Mouse (Mus musculus): ENCODE measurements around the gene Irf6. TPM values are rescaled to one million over a fixed set of nuclear protein-coding genes. Genes with fewer than 3 reads are reported as not detected.
A peak's percentile ranks its signal among the peaks of the same experiment; 100 is the strongest.

The Irf6 gene
- 1.9 and 3.1 TPM in 2 replicates for polyA plus RNA-seq (2016; fragmentation: Nextera tagmentation; extraction: Ambion mirVana)

- peaks cover 8% of the 10 kb centered on the region for H3K4me1 ChIP-seq
- H3K9me3 ChIP-seq = no peaks in the 10 kb centered on the region
- H3K36me3 ChIP-seq = no peaks in the 10 kb centered on the region
- H3K27me3 ChIP-seq (replicated peaks) = peaks cover 46% of the 10 kb centered on the region
- under 1% methylated on average over 30 of the region's 30 CpGs for WGBS
- H3K9ac ChIP-seq = peak within 1 kb of the TSS; percentile 26; the same call in 1 of the 2 replicates
- ATAC-seq (ENCODE audit: low FRiP score, low read depth) = peak; percentile 71
- H3K4me2 ChIP-seq (replicated peaks) = peak within 1 kb of the TSS; percentile 54
- H3K4me3 ChIP-seq = peak within 1 kb of the TSS; percentile 26
- H3K27ac ChIP-seq = no peak within 1 kb of the TSS
Observed at GRCm38 (mm10) chr1:193152872-193153271, at the start of gene Irf6. Gene Irf6 (plus strand): TSS chr1:193153111.

- Histone ChIP-seq H3K9ac (no peak overlapping the region), H3K4me1 (no peaks in the 10 kb centered on the region), H3K27me3 (replicated peaks) (no peaks in the 10 kb centered on the region), H3K27ac (no peak overlapping the region), H3K36me3 (peaks cover 96% of the 10 kb centered on the region), H3K4me2 (replicated peaks) (no peak overlapping the region), H3K4me3 (no peak overlapping the region), H3K9me3 (no peaks in the 10 kb centered on the region)
- 94% methylated on average over 9 of the region's 9 CpGs for WGBS
- no peak for ATAC-seq (ENCODE audit: low FRiP score, low read depth)
Observed at GRCm38 (mm10) chr1:193112093-193112492, 40.8 kb upstream of the Irf6 start.

GRCm38 (mm10) chr1:193122793-193123192 is 30.1 kb upstream of the Irf6 start:
- H3K27me3 ChIP-seq (replicated peaks) = no peaks in the 10 kb centered on the region
- no peaks in the 10 kb centered on the region for H3K9me3 ChIP-seq
- no peak for ATAC-seq (ENCODE audit: low FRiP score, low read depth)
- no peak overlapping the region for H3K9ac ChIP-seq
- no peak overlapping the region for H3K27ac ChIP-seq
- H3K4me3 ChIP-seq = no peak overlapping the region
- H3K4me1 ChIP-seq = no peaks in the 10 kb centered on the region
- no peak overlapping the region for H3K4me2 ChIP-seq (replicated peaks)
- 95% methylated on average over 7 of the region's 7 CpGs for WGBS
- H3K36me3 ChIP-seq = peaks cover 75% of the 10 kb centered on the region

GRCm38 (mm10) chr1:193123290-193123689 is 29.6 kb upstream of the Irf6 start:
- no peak overlapping the region for H3K4me3 ChIP-seq
- ATAC-seq (ENCODE audit: low FRiP score, low read depth) = no peak
- H3K9me3 ChIP-seq = no peaks in the 10 kb centered on the region
- 91% methylated on average over 6 of the region's 6 CpGs for WGBS
- no peak overlapping the region for H3K27ac ChIP-seq
- no peak overlapping the region for H3K4me2 ChIP-seq (replicated peaks)
- no peaks in the 10 kb centered on the region for H3K4me1 ChIP-seq
- peaks cover 75% of the 10 kb centered on the region for H3K36me3 ChIP-seq
- no peak overlapping the region for H3K9ac ChIP-seq
- H3K27me3 ChIP-seq (replicated peaks) = no peaks in the 10 kb centered on the region

GRCm38 (mm10) chr1:193125835-193126234 is 27.1 kb upstream of the Irf6 start:
- Histone ChIP-seq H3K4me1 (peaks cover 7% of the 10 kb centered on the region), H3K27me3 (replicated peaks) (no peaks in the 10 kb centered on the region), H3K9me3 (no peaks in the 10 kb centered on the region), H3K36me3 (peaks cover 52% of the 10 kb centered on the region), H3K4me3 (no peak overlapping the region), H3K9ac (no peak overlapping the region), H3K4me2 (replicated peaks) (no peak overlapping the region), H3K27ac (no peak overlapping the region)
- WGBS = 90% methylated on average over 4 of the region's 4 CpGs
- ATAC-seq (ENCODE audit: low FRiP score, low read depth) = no peak

- no peak overlapping the region for H3K27ac ChIP-seq
- no peak for ATAC-seq (ENCODE audit: low FRiP score, low read depth)
- H3K27me3 ChIP-seq (replicated peaks) = no peaks in the 10 kb centered on the region
- no peaks in the 10 kb centered on the region for H3K9me3 ChIP-seq
- H3K9ac ChIP-seq = no peak overlapping the region
- 93% methylated on average over 6 of the region's 6 CpGs for WGBS
- H3K36me3 ChIP-seq = peaks cover 30% of the 10 kb centered on the region
- no peak overlapping the region for H3K4me3 ChIP-seq
- peaks cover 7% of the 10 kb centered on the region for H3K4me1 ChIP-seq
- no peak overlapping the region for H3K4me2 ChIP-seq (replicated peaks)
Observed at GRCm38 (mm10) chr1:193128055-193128454, 24.9 kb upstream of the Irf6 start.

GRCm38 (mm10) chr1:193129321-193129720 is 23.6 kb upstream of the Irf6 start:
- Histone ChIP-seq H3K4me2 (replicated peaks) (peak overlapping the region; percentile 66), H3K9ac (peak overlapping the region; percentile 82), H3K4me3 (peak overlapping the region; percentile 97), H3K9me3 (no peaks in the 10 kb centered on the region), H3K4me1 (peaks cover 7% of the 10 kb centered on the region), H3K27ac (no peak overlapping the region), H3K36me3 (peaks cover 21% of the 10 kb centered on the region), H3K27me3 (replicated peaks) (no peaks in the 10 kb centered on the region; the same call in 1 of the 2 replicates)
- WGBS = 31% methylated on average over 5 of the region's 5 CpGs
- no peak for ATAC-seq (ENCODE audit: low FRiP score, low read depth)

GRCm38 (mm10) chr1:193129786-193130455 is 23.0 kb upstream of the Irf6 start, which contains the start of gene Diexf:
Gene Diexf (minus strand): TSS chr1:193130272.
- WGBS = under 1% methylated on average over 61 of the region's 61 CpGs
- no peak within 1 kb of the TSS for H3K27ac ChIP-seq

GRCm38 (mm10) chr1:193130456-193130825 is 22.5 kb upstream of the Irf6 start:
- H3K36me3 ChIP-seq = peaks cover 18% of the 10 kb centered on the region
- peak; percentile 70 for ATAC-seq (ENCODE audit: low FRiP score, low read depth)
- H3K9ac ChIP-seq = peak overlapping the region; percentile 44; the same call in 1 of the 2 replicates
- H3K4me1 ChIP-seq = peaks cover 7% of the 10 kb centered on the region
- H3K27ac ChIP-seq = no peak overlapping the region
- H3K4me2 ChIP-seq (replicated peaks) = peak overlapping the region; percentile 66
- 34% methylated on average over 11 of the region's 11 CpGs for WGBS
- no peaks in the 10 kb centered on the region; the same call in 1 of the 2 replicates for H3K27me3 ChIP-seq (replicated peaks)
- peak overlapping the region; percentile 97 for H3K4me3 ChIP-seq
- H3K9me3 ChIP-seq = no peaks in the 10 kb centered on the region

More at GRCm38 (mm10) chr1:193129786-193130455, 23.0 kb upstream of the Irf6 start, which contains the start of gene Diexf:
- Histone ChIP-seq H3K4me3 (peak within 1 kb of the TSS; percentile 97), H3K4me2 (replicated peaks) (peak within 1 kb of the TSS; percentile 66), H3K36me3 (peaks cover 18% of the 10 kb centered on the region), H3K9ac (peak within 1 kb of the TSS; percentile 82), H3K9me3 (no peaks in the 10 kb centered on the region), H3K27me3 (replicated peaks) (no peaks in the 10 kb centered on the region; the same call in 1 of the 2 replicates), H3K4me1 (peaks cover 7% of the 10 kb centered on the region)
- ATAC-seq (ENCODE audit: low FRiP score, low read depth) = peak; percentile 96

GRCm38 (mm10) chr1:193130839-193131238 is 22.1 kb upstream of the Irf6 start:
- peaks cover 18% of the 10 kb centered on the region for H3K36me3 ChIP-seq
- H3K9ac ChIP-seq = peak overlapping the region; percentile 44; the same call in 1 of the 2 replicates
- H3K27ac ChIP-seq = no peak overlapping the region
- no peaks in the 10 kb centered on the region for H3K9me3 ChIP-seq
- no peak overlapping the region for H3K4me3 ChIP-seq
- peak overlapping the region; percentile 66 for H3K4me2 ChIP-seq (replicated peaks)
- H3K4me1 ChIP-seq = peaks cover 7% of the 10 kb centered on the region
- 84% methylated on average over 8 of the region's 8 CpGs for WGBS
- H3K27me3 ChIP-seq (replicated peaks) = no peaks in the 10 kb centered on the region; the same call in 1 of the 2 replicates
- peak; percentile 38; the same call in 1 of the 2 replicates for ATAC-seq (ENCODE audit: low FRiP score, low read depth)

GRCm38 (mm10) chr1:193131311-193131948 is 21.5 kb upstream of the Irf6 start:
- Histone ChIP-seq H3K27me3 (replicated peaks) (no peaks in the 10 kb centered on the region; the same call in 1 of the 2 replicates), H3K27ac (no peak overlapping the region), H3K4me2 (replicated peaks) (no peak overlapping the region), H3K4me3 (no peak overlapping the region), H3K4me1 (peaks cover 7% of the 10 kb centered on the region), H3K36me3 (peaks cover 18% of the 10 kb centered on the region), H3K9ac (no peak overlapping the region), H3K9me3 (no peaks in the 10 kb centered on the region)
- ATAC-seq (ENCODE audit: low FRiP score, low read depth) = no peak
- WGBS = 63% methylated on average over 6 of the region's 6 CpGs

- H3K36me3 ChIP-seq = peaks cover 9% of the 10 kb centered on the region
- H3K4me2 ChIP-seq (replicated peaks) = no peak overlapping the region
- H3K27ac ChIP-seq = no peak overlapping the region
- no peak overlapping the region for H3K4me3 ChIP-seq
- H3K9ac ChIP-seq = no peak overlapping the region
- ATAC-seq (ENCODE audit: low FRiP score, low read depth) = no peak
- no peaks in the 10 kb centered on the region; the same call in 1 of the 2 replicates for H3K27me3 ChIP-seq (replicated peaks)
- H3K9me3 ChIP-seq = no peaks in the 10 kb centered on the region
- peaks cover 7% of the 10 kb centered on the region for H3K4me1 ChIP-seq
Observed at GRCm38 (mm10) chr1:193132385-193132784, 20.5 kb upstream of the Irf6 start.
